Mouse (Mus musculus) kidney, embryonic 16.5 days (tissue): Measurements from ENCODE around the gene Cherp. TPM values are rescaled to one million over a fixed set of nuclear protein-coding genes. Genes with fewer than 3 reads are reported as not detected.

Experiments
- ATAC-seq: fragments of 200-750 bp; cut with Nextera tagmentation; 2 replicates; pipeline ENCODE4 v1.8.0; 2017; ENCODE audit warnings: moderate TSS enrichment; ENCODE audit not compliant: low FRiP score, low TSS enrichment
- H3K27ac ChIP-seq: fragments of 300-500 bp; sonication (generic); 2 replicates; pipeline ENCODE4 v1.5.1; 2014; ENCODE audit warnings: low read length
- H3K27me3 ChIP-seq: fragments of 300-500 bp; sonication (generic); 2 replicates; pipeline ENCODE4 v1.6.1; 2014; ENCODE audit warnings: low read length, control low read depth, mixed read lengths; ENCODE audit not compliant: insufficient read depth
- H3K36me3 ChIP-seq: fragments of 300-500 bp; sonication (generic); 2 replicates; pipeline ENCODE4 v1.6.1; 2014; ENCODE audit warnings: low read length, control low read depth, mixed read lengths; ENCODE audit not compliant: insufficient read depth
- H3K4me1 ChIP-seq: fragments of 300-500 bp; sonication (generic); 2 replicates; pipeline ENCODE4 v1.6.1; 2014; ENCODE audit warnings: low read length, control low read depth, mixed read lengths; ENCODE audit not compliant: insufficient read depth
- H3K4me2 ChIP-seq: fragments of 300-500 bp; sonication (generic); replicated peaks from 2 replicates; pipeline ENCODE4 v1.6.1; 2014; ENCODE audit warnings: low read depth, low read length
- H3K4me3 ChIP-seq: fragments of 300-500 bp; sonication (generic); 2 replicates; pipeline ENCODE4 v1.5.1; 2014; ENCODE audit warnings: mild to moderate bottlenecking, low read length
- H3K9ac ChIP-seq: fragments of 300-500 bp; sonication (generic); replicated peaks from 2 replicates; pipeline ENCODE4 v1.6.1; 2014; ENCODE audit warnings: low read length
- H3K9me3 ChIP-seq: fragments of 300-500 bp; sonication (generic); 2 replicates; pipeline ENCODE4 v1.6.1; 2016; ENCODE audit warnings: low read length, control low read depth
- WGBS: fragments of 180-500 bp; shearing (Covaris S2); extraction: QIAGEN DNeasy Blood & Tissue Kit; methylation state at CpG from one replicate; pipeline ENCODE4 v1.1.7; 2014; 5-methylcytosine and 5-hydroxymethylcytosine counted together
- polyA plus RNA-seq: library from polyadenylated mRNA; unstranded; fragments of >200 nt; fragmentation: Nextera tagmentation; extraction: Ambion mirVana; gene quantifications from 2 replicates; pipeline ENCODE4 v1.2.1, GENCODE M21; 2015

Gene Cherp
- polyA plus RNA-seq, 1 experiment from 2014 or later: 64.6 TPM

GRCm38 (mm10) chr8:72487014-72487413 is 12.0 kb upstream of the Cherp start:
- Histone ChIP-seq H3K27me3 (no peaks in the 10 kb centered on the region), H3K27ac (no peak overlapping the region), H3K9ac (no peak overlapping the region), H3K4me3 (no peak overlapping the region), H3K4me2 (no peak overlapping the region), H3K9me3 (no peaks in the 10 kb centered on the region), H3K36me3 (peaks cover 50% of the 10 kb centered on the region), H3K4me1 (peaks cover 8% of the 10 kb centered on the region)
- ATAC-seq: no peak

- Histone ChIP-seq H3K27ac (no peak overlapping the region), H3K9ac (no peak overlapping the region)
- no peak for ATAC-seq
Measured at GRCm38 (mm10) chr8:72485456-72486199, 10.6 kb upstream of the Cherp start.

GRCm38 (mm10) chr8:72470684-72471083 is 4.3 kb downstream of the Cherp start:
- Histone ChIP-seq H3K36me3 (peaks cover 70% of the 10 kb centered on the region), H3K27ac (no peak overlapping the region), H3K9me3 (no peaks in the 10 kb centered on the region), H3K4me1 (peaks cover 6% of the 10 kb centered on the region; the same call in 1 of the 2 replicates), H3K9ac (no peak overlapping the region), H3K4me3 (no peak overlapping the region), H3K27me3 (no peaks in the 10 kb centered on the region), H3K4me2 (no peak overlapping the region)
- no peak for ATAC-seq
- WGBS: 92% methylated on average over 7 of the region's 7 CpGs

More at GRCm38 (mm10) chr8:72485456-72486199, 10.6 kb upstream of the Cherp start:
- no peaks in the 10 kb centered on the region for H3K27me3 ChIP-seq
- no peaks in the 10 kb centered on the region for H3K4me1 ChIP-seq
- WGBS: 84% methylated on average over 6 of the region's 6 CpGs
- H3K9me3 ChIP-seq: no peaks in the 10 kb centered on the region
- H3K4me3 ChIP-seq: no peak overlapping the region
- H3K4me2 ChIP-seq: no peak overlapping the region
- H3K36me3 ChIP-seq: peaks cover 50% of the 10 kb centered on the region

DNA sequence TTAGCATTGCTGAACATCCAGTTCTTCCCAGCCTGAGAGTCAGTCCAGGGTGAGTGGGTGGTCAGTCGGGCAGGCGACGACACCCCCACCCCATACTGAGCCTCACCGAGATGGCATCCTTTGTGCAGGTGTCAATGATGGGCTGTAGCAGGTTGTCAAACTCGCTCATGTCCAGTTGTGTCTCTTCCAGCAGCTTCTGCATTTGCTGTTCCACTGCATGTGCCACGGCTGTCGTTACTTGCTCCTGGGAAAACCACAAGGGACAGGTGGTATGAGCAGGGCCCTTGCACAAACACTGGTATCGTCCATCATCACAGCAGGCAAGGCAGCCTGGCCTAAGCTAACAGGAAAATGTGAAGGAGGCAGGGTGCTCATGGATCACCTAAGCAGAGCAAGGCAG is 5.0 kb downstream of the Cherp start:
- Histone ChIP-seq H3K27ac (no peak overlapping the region), H3K36me3 (peaks cover 77% of the 10 kb centered on the region), H3K9me3 (no peaks in the 10 kb centered on the region), H3K9ac (no peak overlapping the region), H3K4me3 (no peak overlapping the region), H3K27me3 (no peaks in the 10 kb centered on the region), H3K4me2 (no peak overlapping the region), H3K4me1 (peaks cover 6% of the 10 kb centered on the region; the same call in 1 of the 2 replicates)
- no peak for ATAC-seq
- 91% methylated on average over 8 of the region's 8 CpGs for WGBS

DNA sequence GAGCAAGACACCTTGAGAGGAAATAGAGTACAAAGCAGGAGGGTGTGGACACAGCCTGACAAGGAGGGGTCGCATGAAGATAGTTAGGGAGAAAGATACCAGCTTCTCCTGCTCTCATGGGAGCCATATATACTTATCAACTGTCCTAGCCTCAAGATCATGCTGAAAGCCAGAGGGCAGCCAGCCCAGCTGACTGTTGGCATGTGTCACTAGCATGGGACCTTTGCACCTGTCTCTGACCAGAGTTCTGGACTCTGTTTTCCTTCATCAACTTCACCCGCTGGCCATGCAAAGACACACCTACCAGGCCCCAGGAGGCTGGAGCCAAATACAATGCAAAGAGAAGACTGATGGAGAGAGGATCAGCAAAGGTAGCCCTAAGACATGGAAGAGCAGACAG is 5.8 kb downstream of the Cherp start:
- Histone ChIP-seq H3K4me2 (no peak overlapping the region), H3K27me3 (no peaks in the 10 kb centered on the region), H3K9ac (no peak overlapping the region), H3K4me3 (no peak overlapping the region), H3K4me1 (peaks cover 6% of the 10 kb centered on the region; the same call in 1 of the 2 replicates), H3K9me3 (no peaks in the 10 kb centered on the region), H3K27ac (no peak overlapping the region), H3K36me3 (peaks cover 83% of the 10 kb centered on the region)
- no peak for ATAC-seq
- WGBS: 91% methylated on average over 2 of the region's 2 CpGs

GRCm38 (mm10) chr8:72464211-72464610 is 10.8 kb downstream of the Cherp start:
- peaks cover 97% of the 10 kb centered on the region for H3K36me3 ChIP-seq
- H3K9me3 ChIP-seq: no peaks in the 10 kb centered on the region
- ATAC-seq: no peak
- H3K4me2 ChIP-seq: no peak overlapping the region
- no peaks in the 10 kb centered on the region for H3K27me3 ChIP-seq
- H3K27ac ChIP-seq: no peak overlapping the region
- H3K4me3 ChIP-seq: no peak overlapping the region
- H3K4me1 ChIP-seq: no peaks in the 10 kb centered on the region
- no peak overlapping the region for H3K9ac ChIP-seq
- WGBS: 89% methylated on average over 6 of the region's 10 CpGs

DNA sequence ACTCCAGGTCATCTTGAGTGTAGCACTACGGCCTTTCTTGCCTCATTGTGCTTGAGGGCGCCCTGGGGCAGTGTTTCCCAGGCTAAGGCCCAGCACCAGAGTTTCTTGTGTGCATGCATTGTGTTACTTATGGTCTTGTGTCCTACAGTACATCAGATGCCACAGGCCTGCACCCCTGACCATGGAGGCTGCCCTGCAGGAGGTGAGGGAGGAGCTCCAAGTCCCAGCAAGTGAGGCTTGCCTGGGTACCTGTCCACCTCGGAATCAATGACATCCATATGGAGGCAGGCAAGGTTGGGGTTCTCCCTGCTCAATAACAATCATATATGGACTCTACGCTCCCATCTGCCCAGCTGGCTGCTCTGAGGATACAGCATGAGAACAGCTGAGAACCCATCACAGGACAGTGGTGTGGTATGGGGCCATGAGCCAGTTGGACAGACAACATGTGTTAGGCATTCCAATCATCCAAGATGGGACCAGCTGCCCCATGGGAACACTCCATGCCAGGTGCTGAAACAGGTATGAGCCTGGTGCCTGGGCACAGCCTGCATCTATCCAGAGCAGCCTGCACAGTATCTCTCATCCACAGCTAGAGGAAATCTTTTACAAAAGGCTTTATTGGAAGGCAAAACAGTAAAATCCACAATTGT is 15.0 kb downstream of the Cherp start:
- Histone ChIP-seq H3K9me3 (no peaks in the 10 kb centered on the region), H3K4me2 (no peak overlapping the region), H3K4me3 (no peak overlapping the region), H3K27me3 (no peaks in the 10 kb centered on the region), H3K9ac (no peak overlapping the region), H3K36me3 (peaks cover 77% of the 10 kb centered on the region), H3K27ac (no peak overlapping the region), H3K4me1 (no peaks in the 10 kb centered on the region)
- no peak for ATAC-seq
- WGBS: 89% methylated on average over 4 of the region's 4 CpGs

DNA sequence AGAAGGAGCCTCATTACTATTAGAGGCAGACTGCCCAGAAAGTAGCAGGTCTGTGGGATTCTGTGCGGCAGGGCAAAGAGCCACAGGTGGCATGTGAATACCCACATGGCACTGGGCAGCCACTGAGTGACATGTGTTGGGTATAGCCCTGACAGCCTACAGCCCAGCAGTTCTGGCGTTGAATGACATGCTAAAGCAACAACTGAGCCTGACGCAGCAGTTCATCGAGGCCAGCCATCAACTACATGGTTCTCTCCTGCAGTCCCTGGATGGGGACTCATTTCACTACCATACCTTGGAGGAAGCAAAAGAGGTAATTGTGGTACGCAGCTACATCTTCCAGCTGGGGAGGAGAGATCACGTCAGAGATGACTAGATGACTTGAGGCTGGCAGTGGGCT is 16.6 kb downstream of the Cherp start:
- Histone ChIP-seq H3K27ac (no peak overlapping the region), H3K9me3 (peaks cover 6% of the 10 kb centered on the region), H3K4me3 (no peak overlapping the region), H3K27me3 (no peaks in the 10 kb centered on the region), H3K4me1 (no peaks in the 10 kb centered on the region), H3K4me2 (no peak overlapping the region), H3K9ac (no peak overlapping the region), H3K36me3 (peaks cover 78% of the 10 kb centered on the region)
- 90% methylated on average over 6 of the region's 6 CpGs for WGBS
- no peak for ATAC-seq

- 91% methylated on average over 3 of the region's 3 CpGs for WGBS
- peaks cover 6% of the 10 kb centered on the region for H3K9me3 ChIP-seq
- no peaks in the 10 kb centered on the region for H3K4me1 ChIP-seq
- H3K4me2 ChIP-seq: no peak overlapping the region
- ATAC-seq: no peak
- no peak overlapping the region for H3K4me3 ChIP-seq
- no peak overlapping the region for H3K9ac ChIP-seq
- H3K27ac ChIP-seq: no peak overlapping the region
- peaks cover 77% of the 10 kb centered on the region for H3K36me3 ChIP-seq
- no peaks in the 10 kb centered on the region for H3K27me3 ChIP-seq
Measured at GRCm38 (mm10) chr8:72457806-72458205, 17.2 kb downstream of the Cherp start.

DNA sequence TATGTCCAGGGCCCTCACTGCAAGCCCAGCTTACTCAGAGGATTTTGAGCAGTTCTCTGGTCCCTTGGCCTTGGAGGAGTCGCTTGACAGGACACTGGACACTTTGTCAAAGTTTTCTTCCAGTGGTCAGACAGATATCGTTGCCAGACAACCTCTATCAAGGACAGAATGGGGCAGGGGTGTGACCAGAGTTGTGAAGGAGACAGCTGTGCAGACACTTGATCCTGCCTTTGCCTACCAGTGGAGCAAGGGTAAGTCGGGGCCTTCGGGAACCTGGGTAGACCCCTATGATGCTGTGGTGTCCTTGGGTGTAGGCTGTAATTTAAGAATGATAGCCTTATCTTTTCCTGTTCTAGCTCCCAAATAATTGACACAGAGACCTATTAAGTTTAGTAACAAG is 19.7 kb downstream of the Cherp start:
- no peaks in the 10 kb centered on the region for H3K27me3 ChIP-seq
- no peaks in the 10 kb centered on the region for H3K4me1 ChIP-seq
- ATAC-seq: no peak
- H3K27ac ChIP-seq: no peak overlapping the region
- no peak overlapping the region for H3K9ac ChIP-seq
- 86% methylated on average over 4 of the region's 4 CpGs for WGBS
- H3K36me3 ChIP-seq: peaks cover 64% of the 10 kb centered on the region
- H3K4me2 ChIP-seq: no peak overlapping the region
- H3K4me3 ChIP-seq: no peak overlapping the region
- H3K9me3 ChIP-seq: peaks cover 6% of the 10 kb centered on the region
